Mouse (Mus musculus) liver, postnatal 0 days (tissue): ENCODE measurements at regions not wholly inside any gene's neighbourhood (a gene's known extent, or its start where the extent isn't known, plus 50 kb on each side); places are given as distances from the start of the nearest gene placed in this dataset.

Experiments used
- CTCF ChIP-seq: sonication (generic); IDR thresholded peaks from 2 replicates; pipeline ENCODE4 v1.5.1; 2016; ENCODE audit warnings: antibody characterized with exemption, low read depth
- EP300 ChIP-seq: IDR thresholded peaks from 2 replicates; pipeline ENCODE4 v1.6.1; 2016; ENCODE audit warnings: antibody characterized with exemption, low read depth, mild to moderate bottlenecking

DNA sequence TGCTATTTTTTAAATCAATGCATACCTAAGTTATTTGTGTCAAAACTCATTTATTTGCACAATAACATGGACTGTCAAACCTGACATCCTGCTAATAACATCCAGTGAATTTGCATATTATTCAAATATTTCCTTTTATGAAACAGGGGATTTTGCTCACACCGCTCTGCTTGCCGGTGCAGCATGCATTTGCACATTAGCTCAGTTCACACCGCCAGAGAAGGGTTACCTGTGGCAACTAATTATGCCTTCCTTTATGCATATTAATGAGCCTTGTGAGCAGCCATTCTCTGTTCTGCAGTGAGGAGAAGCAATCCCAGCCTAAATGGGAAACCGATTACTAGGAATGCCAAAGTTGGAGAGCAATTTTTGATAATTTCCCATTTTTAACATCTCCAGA, 141.9 kb downstream of the Arrdc4 start:
- TF ChIP-seq CTCF = no peak
- no peak for TF ChIP-seq EP300
